Mouse (Mus musculus): ENCODE data around the gene Bsg. TPM values are rescaled to one million over a fixed set of nuclear protein-coding genes. Genes with fewer than 3 reads are reported as not detected.

The Bsg gene
- polyA plus RNA-seq, 1 experiment, result 1,268 TPM

- Histone ChIP-seq H3K79me2 (ENCODE audit: control insufficient read depth, insufficient read depth) (no peaks in the 10 kb centered on the region), H3ac (ENCODE audit: control insufficient read depth, insufficient read length) (no peak overlapping the region), H3K4me2 (ENCODE audit: low read depth) (no peak overlapping the region), H3K27me3 (ENCODE audit: control insufficient read depth, insufficient read depth, insufficient read length) (peaks cover 43% of the 10 kb centered on the region), H3K36me3 (ENCODE audit: control insufficient read depth, insufficient read depth) (no peaks in the 10 kb centered on the region), H3K4me3 (no peak overlapping the region)
- TF ChIP-seq MYOG (IDR thresholded peaks at IDR 0.05; ENCODE audit: control insufficient read depth in 1 of 3, insufficient read depth in 1 of 3, insufficient read length in 2 of 3, low read depth in 2 of 3) (no peak), REST (IDR thresholded peaks at IDR 0.05; ENCODE audit: insufficient read depth, insufficient read length) (peak; percentile 85)
Observed at GRCm38 (mm10) chr10:79717640-79718357, 13.5 kb downstream of the Bsg start.

GRCm38 (mm10) chr10:79721089-79721488 lies 16.8 kb downstream of the Bsg start:
- Histone ChIP-seq H3K27me3 (ENCODE audit: control insufficient read depth, insufficient read depth, insufficient read length) (peaks cover 42% of the 10 kb centered on the region), H3ac (ENCODE audit: control insufficient read depth, insufficient read length) (no peak overlapping the region), H3K36me3 (ENCODE audit: control insufficient read depth, insufficient read depth) (no peaks in the 10 kb centered on the region), H3K4me2 (ENCODE audit: low read depth) (no peak overlapping the region), H3K79me2 (ENCODE audit: control insufficient read depth, insufficient read depth) (no peaks in the 10 kb centered on the region), H3K4me3 (no peak overlapping the region)
- TF ChIP-seq TCF12 (IDR thresholded peaks at IDR 0.05; ENCODE audit: insufficient read depth, poor library complexity, severe bottlenecking), result peak; percentile 52
- TF ChIP-seq MYOG (IDR thresholded peaks at IDR 0.05; ENCODE audit: control insufficient read depth in 1 of 3, insufficient read depth in 1 of 3, insufficient read length in 2 of 3, low read depth in 2 of 3), result peak; percentile 44 to 82 (median 69)
- no peak for TF ChIP-seq SRF (IDR thresholded peaks at IDR 0.05; ENCODE audit: control insufficient read depth, insufficient read length, low read depth)
- no peak for TF ChIP-seq POLR2A (IDR thresholded peaks at IDR 0.05; ENCODE audit: insufficient read length, low read depth)
- TF ChIP-seq MYOD1 (IDR thresholded peaks at IDR 0.05; ENCODE audit: control insufficient read depth in 1 of 3, insufficient read length in 2 of 3, low read depth in 2 of 3), result peak in 1 of 3 experiments; percentile 84

GRCm38 (mm10) chr10:79723047-79723446 lies 18.8 kb downstream of the Bsg start:
- Histone ChIP-seq H3ac (ENCODE audit: control insufficient read depth, insufficient read length) (no peak overlapping the region), H3K27me3 (ENCODE audit: control insufficient read depth, insufficient read depth, insufficient read length) (peaks cover 22% of the 10 kb centered on the region), H3K4me3 (no peak overlapping the region), H3K4me2 (ENCODE audit: low read depth) (no peak overlapping the region), H3K36me3 (ENCODE audit: control insufficient read depth, insufficient read depth) (no peaks in the 10 kb centered on the region), H3K79me2 (ENCODE audit: control insufficient read depth, insufficient read depth) (no peaks in the 10 kb centered on the region)
- TF ChIP-seq SRF (IDR thresholded peaks at IDR 0.05; ENCODE audit: control insufficient read depth, insufficient read length, low read depth) (no peak), POLR2AphosphoS2 (IDR thresholded peaks at IDR 0.05; ENCODE audit: insufficient read length, low read depth) (no peak), MYOG (IDR thresholded peaks at IDR 0.05; ENCODE audit: control insufficient read depth in 1 of 3, insufficient read depth in 1 of 3, insufficient read length in 2 of 3, low read depth in 2 of 3) (peak in 1 of 3 experiments; percentile 6)

GRCm38 (mm10) chr10:79723692-79724091 lies 19.4 kb downstream of the Bsg start:
- Histone ChIP-seq H3K79me2 (ENCODE audit: control insufficient read depth, insufficient read depth) (no peaks in the 10 kb centered on the region), H3K4me2 (ENCODE audit: low read depth) (no peak overlapping the region), H3K27me3 (ENCODE audit: control insufficient read depth, insufficient read depth, insufficient read length) (peaks cover 22% of the 10 kb centered on the region), H3ac (ENCODE audit: control insufficient read depth, insufficient read length) (no peak overlapping the region), H3K4me3 (no peak overlapping the region), H3K36me3 (ENCODE audit: control insufficient read depth, insufficient read depth) (no peaks in the 10 kb centered on the region)
- TF ChIP-seq POLR2AphosphoS2 (IDR thresholded peaks at IDR 0.05; ENCODE audit: insufficient read length, low read depth) (no peak), POLR2A (IDR thresholded peaks at IDR 0.05; ENCODE audit: insufficient read length, low read depth) (no peak), SRF (IDR thresholded peaks at IDR 0.05; ENCODE audit: control insufficient read depth, insufficient read length, low read depth) (no peak), MAX (IDR thresholded peaks at IDR 0.05; ENCODE audit: low read depth) (no peak), E2F4 (IDR thresholded peaks at IDR 0.05; ENCODE audit: insufficient read depth) (no peak), USF1 (IDR thresholded peaks at IDR 0.05; ENCODE audit: low read depth) (no peak), MYOD1 (IDR thresholded peaks at IDR 0.05; ENCODE audit: control insufficient read depth in 1 of 3, insufficient read length in 2 of 3, low read depth in 2 of 3) (no peak), TCF3 (IDR thresholded peaks at IDR 0.05; ENCODE audit: insufficient read length, low read depth) (no peak), CEBPB (IDR thresholded peaks at IDR 0.05; ENCODE audit: insufficient read depth, poor library complexity, severe bottlenecking) (no peak), TCF12 (IDR thresholded peaks at IDR 0.05; ENCODE audit: insufficient read depth, poor library complexity, severe bottlenecking) (no peak)

GRCm38 (mm10) chr10:79726090-79726489 lies 21.8 kb downstream of the Bsg start:
- no peaks in the 10 kb centered on the region for H3K36me3 ChIP-seq (ENCODE audit: control insufficient read depth, insufficient read depth)
- H3K4me2 ChIP-seq (ENCODE audit: low read depth), result no peak overlapping the region
- H3K79me2 ChIP-seq (ENCODE audit: control insufficient read depth, insufficient read depth), result no peaks in the 10 kb centered on the region
- peaks cover 4% of the 10 kb centered on the region for H3K27me3 ChIP-seq (ENCODE audit: control insufficient read depth, insufficient read depth, insufficient read length)
- no peak overlapping the region for H3K4me3 ChIP-seq
- no peak overlapping the region for H3ac ChIP-seq (ENCODE audit: control insufficient read depth, insufficient read length)
- TF ChIP-seq SRF (IDR thresholded peaks at IDR 0.05; ENCODE audit: control insufficient read depth, insufficient read length, low read depth), result no peak
